ENCODE assay signal across 8 mouse cellular contexts in genomic region chr14:25460801-25461675, GRCm38 (mm10). TPM values are rescaled to one million over a fixed set of nuclear protein-coding genes. Genes with fewer than 3 reads are reported as not detected.
DNase-seq lines count a peak whose midpoint lies in the region; ATAC-seq and TF ChIP-seq lines count a peak whose summit lies in the region.

No protein-coding gene starts in this region.

- H3K4me3 ChIP-seq in embryonic facial prominence, embryonic 13.5 days, result peak overlapping the region; percentile 99
- H3K4me3 ChIP-seq in heart, embryonic 15.5 days, result peak overlapping the region; percentile 80
- H3K4me3 ChIP-seq in liver, embryonic 12.5 days, result peak overlapping the region; percentile 73
- peak overlapping the region; percentile 95 for H3K4me3 ChIP-seq in stomach, postnatal 0 days (ENCODE audit: low read depth, low read length)

- H3K27me3 ChIP-seq in embryonic facial prominence, embryonic 13.5 days, result no peaks in the 10 kb centered on the region
- H3K27me3 ChIP-seq in heart, embryonic 15.5 days, result no peaks in the 10 kb centered on the region
- H3K27me3 ChIP-seq in liver, embryonic 12.5 days (replicated peaks), result peaks cover 60% of the 10 kb centered on the region
- no peaks in the 10 kb centered on the region for H3K27me3 ChIP-seq in stomach, postnatal 0 days (ENCODE audit: control insufficient read depth, insufficient read depth, low read length)

- peaks cover 66% of the 10 kb centered on the region for H3K4me1 ChIP-seq in embryonic facial prominence, embryonic 13.5 days
- peaks cover 62% of the 10 kb centered on the region for H3K4me1 ChIP-seq in heart, embryonic 15.5 days (replicated peaks)
- peaks cover 86% of the 10 kb centered on the region for H3K4me1 ChIP-seq in liver, embryonic 12.5 days
- H3K4me1 ChIP-seq in stomach, postnatal 0 days (replicated peaks; ENCODE audit: control insufficient read depth, insufficient read depth), result peaks cover 30% of the 10 kb centered on the region

- H3K4me2 ChIP-seq in embryonic facial prominence, embryonic 13.5 days, result peak overlapping the region; percentile 94
- peak overlapping the region; percentile 92 for H3K4me2 ChIP-seq in heart, embryonic 15.5 days
- H3K4me2 ChIP-seq in liver, embryonic 12.5 days, result peak overlapping the region; percentile 98
- peak overlapping the region; percentile 81 for H3K4me2 ChIP-seq in stomach, postnatal 0 days (replicated peaks; ENCODE audit: low read depth)

- DNase-seq in 416B (ENCODE audit: low read depth), result peak; percentile 79
- DNase-seq in adrenal gland, postnatal 14 days, result peak; percentile 91
- peak; percentile 84 for DNase-seq in kidney, postnatal 14 days
- DNase-seq in monocyte, adult 2 months (ENCODE audit: low read depth in 1 of 2, low spot score in 2 of 2), result peak; percentile 57 to 72
- DNase-seq in stomach, postnatal 0 days (ENCODE audit: low spot score), result peak; percentile 79

- H3K36me3 ChIP-seq in embryonic facial prominence, embryonic 13.5 days, result no peaks in the 10 kb centered on the region
- H3K36me3 ChIP-seq in heart, embryonic 15.5 days, result no peaks in the 10 kb centered on the region
- no peaks in the 10 kb centered on the region for H3K36me3 ChIP-seq in liver, embryonic 12.5 days
- no peaks in the 10 kb centered on the region for H3K36me3 ChIP-seq in stomach, postnatal 0 days (ENCODE audit: control insufficient read depth, insufficient read depth, low read length)

- peak overlapping the region; percentile 100 for H3K27ac ChIP-seq in embryonic facial prominence, embryonic 13.5 days
- H3K27ac ChIP-seq in heart, embryonic 15.5 days, result peak overlapping the region; percentile 100
- peak overlapping the region; percentile 92 for H3K27ac ChIP-seq in liver, embryonic 12.5 days
- H3K27ac ChIP-seq in stomach, postnatal 0 days (replicated peaks), result peak overlapping the region; percentile 99

- TF ChIP-seq EP300 in stomach, postnatal 0 days (optimal IDR thresholded peaks at IDR 0.05), result no peak

- peak overlapping the region; percentile 99 for H3K9ac ChIP-seq in embryonic facial prominence, embryonic 13.5 days
- H3K9ac ChIP-seq in heart, embryonic 15.5 days, result peak overlapping the region; percentile 93
- H3K9ac ChIP-seq in liver, embryonic 12.5 days, result peak overlapping the region; percentile 74
- peak overlapping the region; percentile 96 for H3K9ac ChIP-seq in stomach, postnatal 0 days (ENCODE audit: low read length)

- 0% methylated on average over 42 of the region's 42 CpGs for WGBS in embryonic facial prominence, embryonic 13.5 days
- WGBS in heart, embryonic 15.5 days, result under 1% methylated on average over 42 of the region's 42 CpGs
- WGBS in liver, embryonic 12.5 days (ENCODE audit: insufficient replicate concordance), result 3% methylated on average over 42 of the region's 42 CpGs
- WGBS in stomach, postnatal 0 days, result under 1% methylated on average over 42 of the region's 42 CpGs

- peak; percentile 21; the same call in 1 of the 2 replicates for TF ChIP-seq CTCF in stomach, postnatal 0 days (IDR thresholded peaks at IDR 0.05; ENCODE audit: low read depth)

- no peak for ATAC-seq in embryonic facial prominence, embryonic 13.5 days (ENCODE audit: insufficient number of reproducible peaks, insufficient read depth, low FRiP score, low TSS enrichment, low read depth)
- ATAC-seq in heart, embryonic 15.5 days (replicated peaks; ENCODE audit: insufficient number of reproducible peaks, insufficient read depth, low FRiP score, low read depth), result no peak
- no peak for ATAC-seq in liver, embryonic 12.5 days
- ATAC-seq in stomach, postnatal 0 days (ENCODE audit: low FRiP score, low TSS enrichment), result peak; percentile 16; the same call in 1 of the 2 replicates

- no peaks in the 10 kb centered on the region for H3K9me3 ChIP-seq in embryonic facial prominence, embryonic 13.5 days
- H3K9me3 ChIP-seq in heart, embryonic 15.5 days (replicated peaks), result no peaks in the 10 kb centered on the region
- no peaks in the 10 kb centered on the region for H3K9me3 ChIP-seq in liver, embryonic 12.5 days (replicated peaks)
- no peaks in the 10 kb centered on the region for H3K9me3 ChIP-seq in stomach, postnatal 0 days (ENCODE audit: control insufficient read depth, low read length)

RNA-seq across cellular contexts. Expression of gene Zmiz1, which starts 2.1 kb away (rescaled TPM):
- total RNA-seq in adrenal gland, postnatal 14 days (2021), result 96.4 and 96.9 TPM in 2 replicates
- polyA plus RNA-seq in embryonic facial prominence, embryonic 13.5 days (2015; fragmentation: Nextera tagmentation; extraction: Ambion mirVana), result 44.3 and 52.9 TPM in 2 replicates
- polyA plus RNA-seq in heart, embryonic 15.5 days (2015; fragmentation: Nextera tagmentation; extraction: Ambion mirVana), result 22.1 and 26.2 TPM in 2 replicates
- 9.1 and 10.2 TPM in 2 replicates for polyA plus RNA-seq in liver, embryonic 12.5 days (2016; fragmentation: Nextera tagmentation; extraction: Ambion mirVana)
- polyA plus RNA-seq in stomach, postnatal 0 days (2015; fragmentation: Nextera tagmentation; extraction: Ambion mirVana), result 13.0 and 13.8 TPM in 2 replicates
